Mouse (Mus musculus): ENCODE results near the gene Srarp.

Gene Srarp

GRCm38 (mm10) chr4:141404518-141405313 lies 31.2 kb downstream of the Srarp start:
- in situ Hi-C loops (cut with MboI; ENCODE audit: unreplicated experiment in 2 of 2): loop anchor here (10.0 to 25.0 kb wide), 4 partner anchors 170 to 558 kb away; partner anchors contain the start of genes Cela2a (in 1 of the 2) and Ctrc (in 1 of the 2)

- in situ Hi-C loops (cut with MboI; ENCODE audit: unreplicated experiment in 2 of 2): loop anchor here (10.0 to 25.0 kb wide), 4 partner anchors 175 to 562 kb away; partner anchors contain the start of genes Cela2a (in 1 of the 2) and Ctrc (in 1 of the 2)
Measured at GRCm38 (mm10) chr4:141400171-141400570, 35.7 kb downstream of the Srarp start.

GRCm38 (mm10) chr4:141398545-141398944 lies 37.4 kb downstream of the Srarp start, which contains the start of gene Clcnka:
Clcnka (minus strand) TSS chr4:141398724.
- in situ Hi-C loops (cut with MboI; ENCODE audit: unreplicated experiment in 2 of 2): loop anchor here in 1 of 2 experiments (25.0 kb wide), 1 partner anchor 739 kb away; no protein-coding TSS in a partner anchor

GRCm38 (mm10) chr4:141397861-141398260 lies 38.0 kb downstream of the Srarp start:
- in situ Hi-C loops (cut with MboI; ENCODE audit: unreplicated experiment in 2 of 2): loop anchor here in 1 of 2 experiments (25.0 kb wide), 1 partner anchor 739 kb away; no protein-coding TSS in a partner anchor

- in situ Hi-C loops (cut with MboI; ENCODE audit: unreplicated experiment in 2 of 2): loop anchor here in 1 of 2 experiments (25.0 kb wide), 1 partner anchor 743 kb away; no protein-coding TSS in a partner anchor
Measured at GRCm38 (mm10) chr4:141394751-141395150, 41.2 kb downstream of the Srarp start.

- in situ Hi-C loops (cut with MboI; ENCODE audit: unreplicated experiment in 2 of 2): loop anchor here in 1 of 2 experiments (25.0 kb wide), 1 partner anchor 746 kb away; no protein-coding TSS in a partner anchor
Measured at GRCm38 (mm10) chr4:141391293-141391692, 44.6 kb downstream of the Srarp start.

- in situ Hi-C loops (cut with MboI; ENCODE audit: unreplicated experiment in 2 of 2): loop anchor here in 1 of 2 experiments (25.0 kb wide), 1 partner anchor 748 kb away; no protein-coding TSS in a partner anchor
Measured at GRCm38 (mm10) chr4:141389366-141390150, 46.3 kb downstream of the Srarp start.

GRCm38 (mm10) chr4:141387933-141388332 lies 48.0 kb downstream of the Srarp start:
- in situ Hi-C loops (cut with MboI; ENCODE audit: unreplicated experiment in 2 of 2): loop anchor here in 1 of 2 experiments (25.0 kb wide), 1 partner anchor 749 kb away; no protein-coding TSS in a partner anchor

GRCm38 (mm10) chr4:141387093-141387784 lies 48.7 kb downstream of the Srarp start:
- in situ Hi-C loops (cut with MboI; ENCODE audit: unreplicated experiment in 2 of 2): loop anchor here in 1 of 2 experiments (25.0 kb wide), 1 partner anchor 750 kb away; no protein-coding TSS in a partner anchor

GRCm38 (mm10) chr4:141386150-141386549 lies 49.8 kb downstream of the Srarp start:
- in situ Hi-C loops (cut with MboI; ENCODE audit: unreplicated experiment in 2 of 2): loop anchor here in 1 of 2 experiments (25.0 kb wide), 1 partner anchor 751 kb away; no protein-coding TSS in a partner anchor

GRCm38 (mm10) chr4:141385275-141385674 lies 50.6 kb downstream of the Srarp start:
- in situ Hi-C loops (cut with MboI; ENCODE audit: unreplicated experiment in 2 of 2): loop anchor here in 1 of 2 experiments (25.0 kb wide), 1 partner anchor 752 kb away; no protein-coding TSS in a partner anchor
